Mouse (Mus musculus): ENCODE results near the gene Kcnh1.

The Kcnh1 gene

GRCm38 (mm10) chr1:192457526-192458206 lies 267.1 kb downstream of the Kcnh1 start:
- DNase-seq (ENCODE audit: low spot score in 2 of 2): no peak

- DNase-seq (ENCODE audit: low spot score in 2 of 2): no peak
These were observed 273.2 kb downstream of the Kcnh1 start for GRCm38 (mm10) chr1:192463732-192464131.

- no peak for DNase-seq (ENCODE audit: low spot score in 2 of 2)
These were observed 281.8 kb downstream of the Kcnh1 start for GRCm38 (mm10) chr1:192472366-192472765.

GRCm38 (mm10) chr1:192473134-192473533 lies 282.6 kb downstream of the Kcnh1 start:
- no peak for DNase-seq (ENCODE audit: low spot score in 2 of 2)

- DNase-seq (ENCODE audit: low spot score in 2 of 2): no peak
These were observed 286.1 kb downstream of the Kcnh1 start for GRCm38 (mm10) chr1:192476704-192477103.

- DNase-seq (ENCODE audit: low spot score in 2 of 2): no peak
These were observed 287.0 kb downstream of the Kcnh1 start for GRCm38 (mm10) chr1:192477556-192477955.

- DNase-seq (ENCODE audit: low spot score in 2 of 2): no peak
These were observed 287.6 kb downstream of the Kcnh1 start for GRCm38 (mm10) chr1:192478176-192478575.

GRCm38 (mm10) chr1:192480072-192480784 lies 289.7 kb downstream of the Kcnh1 start:
- peak; percentile 27 to 44 for DNase-seq (ENCODE audit: low spot score in 2 of 2)

- peak in 1 of 2 experiments; percentile 34 for DNase-seq (ENCODE audit: low spot score in 2 of 2)
These were observed 290.9 kb downstream of the Kcnh1 start for GRCm38 (mm10) chr1:192481446-192481845.

- DNase-seq (ENCODE audit: low spot score in 2 of 2): no peak
These were observed 294.5 kb downstream of the Kcnh1 start for GRCm38 (mm10) chr1:192485030-192485429.

- no peak for DNase-seq (ENCODE audit: low spot score in 2 of 2)
These were observed 297.0 kb downstream of the Kcnh1 start for GRCm38 (mm10) chr1:192487571-192487970.

- DNase-seq (ENCODE audit: low spot score in 2 of 2): no peak
These were observed 299.6 kb downstream of the Kcnh1 start for GRCm38 (mm10) chr1:192489908-192490825.

- DNase-seq (ENCODE audit: low spot score in 2 of 2): no peak
These were observed 306.9 kb downstream of the Kcnh1 start for GRCm38 (mm10) chr1:192497505-192497904.

GRCm38 (mm10) chr1:192502016-192502415 lies 311.4 kb downstream of the Kcnh1 start:
- DNase-seq (ENCODE audit: low spot score in 2 of 2): peak in 1 of 2 experiments; percentile 31

GRCm38 (mm10) chr1:192502835-192503234 lies 312.3 kb downstream of the Kcnh1 start:
- no peak for DNase-seq (ENCODE audit: low spot score in 2 of 2)

- no peak for DNase-seq (ENCODE audit: low spot score in 2 of 2)
These were observed 313.1 kb downstream of the Kcnh1 start for GRCm38 (mm10) chr1:192503651-192504050.

GRCm38 (mm10) chr1:192512821-192513220 lies 322.2 kb downstream of the Kcnh1 start:
- no peak for DNase-seq (ENCODE audit: low spot score in 2 of 2)

- no peak for DNase-seq (ENCODE audit: low spot score in 2 of 2)
These were observed 324.8 kb downstream of the Kcnh1 start for GRCm38 (mm10) chr1:192515373-192515772.

- DNase-seq (ENCODE audit: low spot score in 2 of 2): no peak
These were observed 329.1 kb downstream of the Kcnh1 start for GRCm38 (mm10) chr1:192519713-192520112.

- no peak for DNase-seq (ENCODE audit: low spot score in 2 of 2)
These were observed 330.4 kb downstream of the Kcnh1 start for GRCm38 (mm10) chr1:192520836-192521435.

- DNase-seq (ENCODE audit: low spot score in 2 of 2): no peak
These were observed 332.0 kb downstream of the Kcnh1 start for GRCm38 (mm10) chr1:192522376-192523178.
